Mouse (Mus musculus): Measurements from ENCODE around the gene Ect2l. TPM values are rescaled to one million over a fixed set of nuclear protein-coding genes. Genes with fewer than 3 reads are reported as not detected.

Ect2l gene
- polyA plus RNA-seq, 1 experiment from 2014 or later, result not detected

DNA sequence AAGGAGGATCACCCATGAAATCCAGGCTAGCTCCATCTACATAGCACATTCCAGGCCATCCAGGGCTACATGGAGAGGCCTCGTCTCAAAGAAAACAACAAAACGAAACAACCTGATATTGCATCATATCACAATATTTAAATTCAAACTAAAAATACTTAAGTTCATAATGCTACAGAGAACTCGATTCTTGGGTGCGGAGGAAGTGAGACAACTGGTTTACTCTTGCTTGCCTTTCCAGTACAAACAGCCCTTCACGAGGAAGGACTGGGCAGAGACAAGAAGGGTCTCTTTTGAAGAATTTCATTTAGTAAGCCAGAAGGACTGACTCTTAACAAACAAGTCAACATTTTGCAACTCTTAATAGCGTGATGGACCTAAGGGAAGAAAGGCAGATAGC lies 22.1 kb downstream of the Ect2l start:
- Histone ChIP-seq H3K9me3 (ENCODE audit: low read length) (no peaks in the 10 kb centered on the region), H3K36me3 (replicated peaks; ENCODE audit: insufficient read depth, low read length) (no peaks in the 10 kb centered on the region), H3K9ac (replicated peaks) (no peak overlapping the region), H3K27me3 (ENCODE audit: insufficient read depth, low read length) (no peaks in the 10 kb centered on the region), H3K27ac (ENCODE audit: low read depth) (no peak overlapping the region), H3K4me3 (ENCODE audit: low read depth, low read length) (no peak overlapping the region), H3K4me2 (ENCODE audit: low read depth, low read length) (no peak overlapping the region), H3K4me1 (ENCODE audit: insufficient read depth) (no peaks in the 10 kb centered on the region)
- DNase-seq (no peak), ATAC-seq (no peak)
- TF ChIP-seq EP300 (IDR thresholded peaks at IDR 0.05; ENCODE audit: low read depth) (no peak), CTCF (IDR thresholded peaks at IDR 0.05; ENCODE audit: low read depth) (no peak)
- WGBS (ENCODE audit: insufficient replicate concordance), result 69% methylated on average over 6 of the region's 6 CpGs

GRCm38 (mm10) chr10:18182246-18182645 lies 28.4 kb downstream of the Ect2l start:
- 77% methylated on average over 5 of the region's 5 CpGs for WGBS (ENCODE audit: insufficient replicate concordance)

DNA sequence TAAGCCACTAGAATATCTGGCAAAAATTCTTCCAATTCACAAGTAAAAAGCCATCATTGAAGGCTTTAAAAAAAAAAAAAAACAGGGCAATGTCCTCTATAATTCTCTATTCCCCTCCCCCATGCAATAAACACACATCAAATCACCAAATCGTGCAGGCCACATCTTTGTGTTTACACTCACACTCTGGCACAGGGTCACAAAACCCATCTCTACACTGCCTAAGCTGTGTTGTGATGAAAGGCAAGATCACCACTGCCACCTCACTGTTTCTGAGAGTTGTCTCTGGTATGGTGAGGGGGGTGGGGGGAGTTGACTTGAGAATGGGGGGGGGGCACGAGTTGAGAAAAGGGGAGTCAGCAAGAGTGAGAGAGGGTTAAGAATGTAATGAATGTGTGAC lies 33.4 kb downstream of the Ect2l start:
- WGBS (ENCODE audit: insufficient replicate concordance), result 50% methylated on average over 2 of the region's 2 CpGs
- no peak for DNase-seq
- TF ChIP-seq CTCF (IDR thresholded peaks at IDR 0.05; ENCODE audit: low read depth), result no peak
- no peak for TF ChIP-seq EP300 (IDR thresholded peaks at IDR 0.05; ENCODE audit: low read depth)
- Histone ChIP-seq H3K4me3 (ENCODE audit: low read depth, low read length) (no peak overlapping the region), H3K4me1 (ENCODE audit: insufficient read depth) (no peaks in the 10 kb centered on the region), H3K27ac (ENCODE audit: low read depth) (no peak overlapping the region), H3K4me2 (ENCODE audit: low read depth, low read length) (no peak overlapping the region), H3K9me3 (ENCODE audit: low read length) (no peaks in the 10 kb centered on the region), H3K9ac (replicated peaks) (no peak overlapping the region), H3K27me3 (ENCODE audit: insufficient read depth, low read length) (no peaks in the 10 kb centered on the region), H3K36me3 (replicated peaks; ENCODE audit: insufficient read depth, low read length) (no peaks in the 10 kb centered on the region)
- ATAC-seq, result no peak

More at GRCm38 (mm10) chr10:18182246-18182645, 28.4 kb downstream of the Ect2l start:
- Histone ChIP-seq H3K9me3 (ENCODE audit: low read length) (no peaks in the 10 kb centered on the region), H3K4me3 (ENCODE audit: low read depth, low read length) (no peak overlapping the region), H3K4me2 (ENCODE audit: low read depth, low read length) (no peak overlapping the region), H3K27me3 (ENCODE audit: insufficient read depth, low read length) (no peaks in the 10 kb centered on the region), H3K27ac (ENCODE audit: low read depth) (no peak overlapping the region), H3K9ac (replicated peaks) (no peak overlapping the region), H3K4me1 (ENCODE audit: insufficient read depth) (no peaks in the 10 kb centered on the region), H3K36me3 (replicated peaks; ENCODE audit: insufficient read depth, low read length) (no peaks in the 10 kb centered on the region)
- ATAC-seq (no peak), DNase-seq (no peak)
- 0 out of 2 replicates have a peak, but pooled peaks have one; percentile 14 for TF ChIP-seq EP300 (IDR thresholded peaks at IDR 0.05; ENCODE audit: low read depth)
- no peak for TF ChIP-seq CTCF (IDR thresholded peaks at IDR 0.05; ENCODE audit: low read depth)

DNA sequence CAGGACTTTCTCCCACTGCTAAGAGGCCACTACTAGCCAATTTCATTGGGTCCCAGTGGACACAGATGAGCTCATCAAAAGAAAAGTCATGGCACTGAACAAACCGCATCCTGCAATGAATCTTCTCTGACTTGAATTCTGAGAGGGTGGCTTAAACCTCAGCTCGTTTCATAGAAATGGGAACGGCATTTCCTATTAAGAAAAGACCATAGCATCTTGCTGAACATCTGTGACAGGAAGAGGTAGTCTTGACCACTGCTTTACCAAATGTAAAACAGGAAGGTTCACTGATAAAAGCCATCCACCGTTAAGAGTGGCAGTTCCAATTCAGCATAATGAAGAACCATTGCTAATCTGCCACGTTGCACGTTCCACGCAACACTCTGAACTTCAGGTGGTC lies 34.0 kb downstream of the Ect2l start:
- Histone ChIP-seq H3K27me3 (ENCODE audit: insufficient read depth, low read length) (no peaks in the 10 kb centered on the region), H3K4me1 (ENCODE audit: insufficient read depth) (no peaks in the 10 kb centered on the region), H3K27ac (ENCODE audit: low read depth) (no peak overlapping the region), H3K36me3 (replicated peaks; ENCODE audit: insufficient read depth, low read length) (no peaks in the 10 kb centered on the region), H3K9ac (replicated peaks) (no peak overlapping the region), H3K9me3 (ENCODE audit: low read length) (no peaks in the 10 kb centered on the region), H3K4me2 (ENCODE audit: low read depth, low read length) (no peak overlapping the region), H3K4me3 (ENCODE audit: low read depth, low read length) (no peak overlapping the region)
- 46% methylated on average over 7 of the region's 7 CpGs for WGBS (ENCODE audit: insufficient replicate concordance)
- no peak for DNase-seq
- ATAC-seq, result no peak
- TF ChIP-seq EP300 (IDR thresholded peaks at IDR 0.05; ENCODE audit: low read depth), result no peak
- TF ChIP-seq CTCF (IDR thresholded peaks at IDR 0.05; ENCODE audit: low read depth), result no peak

GRCm38 (mm10) chr10:18175087-18175486 lies 35.6 kb downstream of the Ect2l start:
- DNase-seq (no peak), ATAC-seq (no peak)
- Histone ChIP-seq H3K27me3 (ENCODE audit: insufficient read depth, low read length) (no peaks in the 10 kb centered on the region), H3K9ac (replicated peaks) (no peak overlapping the region), H3K4me1 (ENCODE audit: insufficient read depth) (no peaks in the 10 kb centered on the region), H3K36me3 (replicated peaks; ENCODE audit: insufficient read depth, low read length) (no peaks in the 10 kb centered on the region), H3K27ac (ENCODE audit: low read depth) (no peak overlapping the region), H3K4me3 (ENCODE audit: low read depth, low read length) (no peak overlapping the region), H3K4me2 (ENCODE audit: low read depth, low read length) (no peak overlapping the region), H3K9me3 (ENCODE audit: low read length) (no peaks in the 10 kb centered on the region)
- no peak for TF ChIP-seq CTCF (IDR thresholded peaks at IDR 0.05; ENCODE audit: low read depth)
- TF ChIP-seq EP300 (IDR thresholded peaks at IDR 0.05; ENCODE audit: low read depth), result no peak
- 46% methylated on average over 6 of the region's 6 CpGs for WGBS (ENCODE audit: insufficient replicate concordance)

DNA sequence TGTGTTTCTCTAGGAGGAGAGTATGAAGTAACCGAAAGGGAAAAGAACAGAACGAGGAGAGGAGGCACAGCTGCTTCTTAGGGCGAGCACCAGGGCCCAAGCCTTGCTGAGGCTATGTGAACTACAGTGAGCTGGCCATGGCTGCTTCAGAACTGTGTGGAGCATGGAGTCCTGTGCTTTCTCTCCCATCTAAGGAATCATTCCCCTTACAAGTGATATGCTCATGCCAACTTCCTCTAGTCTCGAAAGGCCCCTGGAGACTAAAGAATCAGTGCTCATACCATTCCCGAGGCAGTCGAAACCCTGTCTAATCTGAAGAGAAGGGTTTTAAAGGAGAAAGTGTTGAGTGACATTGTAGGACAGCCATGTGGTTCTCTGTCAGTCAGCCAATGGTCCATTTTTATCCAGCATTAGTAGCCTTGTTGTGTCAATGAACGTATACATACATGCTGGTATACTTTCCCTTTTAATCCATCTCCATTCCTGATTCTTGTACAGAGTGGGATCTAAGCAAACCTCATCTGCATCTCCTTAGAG lies 48.2 kb downstream of the Ect2l start:
- no peak overlapping the region for H3K9ac ChIP-seq (replicated peaks)
- no peaks in the 10 kb centered on the region for H3K9me3 ChIP-seq (ENCODE audit: low read length)
- ATAC-seq (no peak), DNase-seq (no peak)
- TF ChIP-seq CTCF (IDR thresholded peaks at IDR 0.05; ENCODE audit: low read depth) (no peak), EP300 (IDR thresholded peaks at IDR 0.05; ENCODE audit: low read depth) (no peak)
- no peaks in the 10 kb centered on the region for H3K36me3 ChIP-seq (replicated peaks; ENCODE audit: insufficient read depth, low read length)
- H3K27me3 ChIP-seq (ENCODE audit: insufficient read depth, low read length), result no peaks in the 10 kb centered on the region
- H3K27ac ChIP-seq (ENCODE audit: low read depth), result no peak overlapping the region
- H3K4me1 ChIP-seq (ENCODE audit: insufficient read depth), result no peaks in the 10 kb centered on the region
- H3K4me2 ChIP-seq (ENCODE audit: low read depth, low read length), result no peak overlapping the region
- WGBS (ENCODE audit: insufficient replicate concordance), result 74% methylated on average over 7 of the region's 7 CpGs
- no peak overlapping the region for H3K4me3 ChIP-seq (ENCODE audit: low read depth, low read length)

DNA sequence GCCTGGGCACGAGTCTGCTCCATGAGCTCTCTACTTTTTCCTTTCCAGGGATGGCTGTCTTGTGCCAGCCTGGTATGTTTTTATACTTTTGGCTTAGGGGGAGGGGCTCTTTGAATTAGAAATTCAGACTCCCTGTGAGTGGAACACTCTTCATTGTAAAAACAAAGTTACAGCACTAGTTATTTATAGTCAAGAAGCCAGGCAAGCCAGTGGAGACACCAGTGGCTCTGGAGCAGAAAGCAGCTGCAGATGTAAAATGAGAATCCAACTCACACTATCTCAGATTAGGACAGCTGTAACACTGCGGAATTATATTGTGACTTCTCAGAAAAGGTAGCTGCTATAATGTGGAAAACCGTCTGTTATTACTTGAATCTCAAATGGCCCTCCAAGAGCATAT lies 63.5 kb downstream of the Ect2l start:
- ATAC-seq (no peak), DNase-seq (no peak)
- H3K4me2 ChIP-seq (ENCODE audit: low read depth, low read length), result no peak overlapping the region
- H3K4me3 ChIP-seq (ENCODE audit: low read depth, low read length), result no peak overlapping the region
- H3K4me1 ChIP-seq (ENCODE audit: insufficient read depth), result no peaks in the 10 kb centered on the region
- H3K36me3 ChIP-seq (replicated peaks; ENCODE audit: insufficient read depth, low read length), result no peaks in the 10 kb centered on the region
- H3K27ac ChIP-seq (ENCODE audit: low read depth), result no peak overlapping the region
- no peaks in the 10 kb centered on the region for H3K27me3 ChIP-seq (ENCODE audit: insufficient read depth, low read length)
- no peak for TF ChIP-seq CTCF (IDR thresholded peaks at IDR 0.05; ENCODE audit: low read depth)
- no peak for TF ChIP-seq EP300 (IDR thresholded peaks at IDR 0.05; ENCODE audit: low read depth)
- H3K9me3 ChIP-seq (ENCODE audit: low read length), result no peaks in the 10 kb centered on the region
- no peak overlapping the region for H3K9ac ChIP-seq (replicated peaks)
- 58% methylated on average over 3 of the region's 3 CpGs for WGBS (ENCODE audit: insufficient replicate concordance)
